Mouse (Mus musculus): ENCODE results near the gene Tcf20. TPM values are rescaled to one million over a fixed set of nuclear protein-coding genes. Genes with fewer than 3 reads are reported as not detected.

Gene Tcf20
- total RNA-seq (2021): 10 to 100 TPM; 24.8 to 27.8 TPM
- long read RNA-seq, experiment 1, partial matches to known transcripts: 5 of 5 reads
- long read RNA-seq, experiment 1, other reads (novel, unspliced or antisense): 0 of 5 reads
- long read RNA-seq, experiment 2, partial matches to known transcripts: 1 of 4 reads
- long read RNA-seq, experiment 2, other reads (novel, unspliced or antisense): 3 of 4 reads

DNA sequence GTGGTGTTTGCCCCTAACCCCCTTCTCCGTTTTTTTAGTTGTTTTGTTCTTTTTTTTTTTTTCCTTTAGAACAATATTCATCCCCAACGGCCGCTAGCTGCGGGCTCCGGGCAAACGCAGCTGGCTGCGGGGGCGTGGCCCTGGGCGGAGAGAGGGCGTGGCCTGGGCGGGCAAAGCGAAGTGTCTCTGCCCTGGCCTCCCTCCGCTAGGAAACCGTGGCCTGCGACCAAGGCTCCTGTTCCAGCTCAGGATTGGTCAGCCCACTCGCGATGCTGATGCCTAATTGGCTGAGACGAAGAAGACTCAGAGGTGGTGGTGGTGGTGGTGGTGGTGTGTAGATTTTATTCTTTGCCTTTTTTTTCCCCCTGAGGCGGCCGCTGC, at the start of gene Tcf20:
TSS of gene Tcf20 (minus strand) at position 141 of the 381 bp plus-strand sequence.
- intact Hi-C loops (cut with DNase I): no loop called here
- peak; percentile 89 to 94 for DNase-seq

DNA sequence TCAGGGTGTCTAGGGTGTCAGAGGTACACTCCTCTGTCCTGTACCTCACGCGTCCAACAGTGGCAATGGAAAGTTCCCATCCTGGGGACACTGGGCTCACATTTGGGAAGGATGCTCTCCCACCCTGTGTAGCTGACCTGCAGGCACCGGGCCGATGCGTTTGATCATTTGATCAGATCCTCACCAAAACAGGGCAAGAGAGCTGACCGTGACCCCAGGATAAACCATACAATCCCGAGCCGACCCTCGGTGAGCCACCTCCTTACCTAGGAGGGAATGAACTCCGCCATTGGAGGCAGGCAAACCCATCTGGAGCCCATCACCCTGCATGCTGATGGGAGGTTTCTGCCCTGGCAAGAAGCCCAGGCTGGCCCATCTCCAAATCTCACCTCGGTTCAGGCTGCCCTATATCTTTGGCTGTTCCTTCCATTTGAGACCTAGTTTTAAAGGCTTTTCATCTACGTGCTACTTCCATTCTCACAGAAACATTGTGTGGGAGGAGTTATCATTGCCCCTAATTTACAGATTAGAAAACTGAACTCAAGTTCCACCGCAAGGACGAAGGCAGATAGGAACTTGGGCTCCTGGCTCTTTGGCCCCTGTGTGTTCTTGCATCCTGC, 49.3 kb upstream of the Tcf20 start:
- intact Hi-C loops (cut with DNase I): loop anchor here (1.0 to 2.0 kb wide), 2 partner anchors 223 to 232 kb away; no protein-coding TSS in a partner anchor
- DNase-seq: no peak

DNA sequence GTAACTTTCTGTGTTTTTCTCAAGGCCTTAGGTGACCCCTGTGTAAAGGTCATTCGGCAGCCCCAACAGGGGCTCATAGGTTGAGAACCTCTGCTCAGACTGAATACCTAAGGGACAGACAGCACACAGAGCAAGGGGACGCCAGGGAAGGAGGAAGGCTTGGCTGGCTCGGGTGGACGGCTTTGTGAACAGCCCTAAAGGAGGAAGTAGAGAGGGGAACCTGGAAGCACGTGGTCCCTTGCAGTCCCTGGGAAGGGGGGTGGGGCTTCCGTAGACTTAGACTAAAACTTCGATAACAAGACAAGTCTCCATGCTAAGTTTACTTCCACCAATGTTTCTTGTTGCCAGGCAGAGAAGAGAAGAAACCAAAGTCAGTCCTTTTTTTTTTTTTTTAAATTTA, 48.4 kb upstream of the Tcf20 start:
- DNase-seq: no peak
- intact Hi-C loops (cut with DNase I): loop anchor here (2.0 kb wide), 1 partner anchor 231 kb away; no protein-coding TSS in a partner anchor

DNA sequence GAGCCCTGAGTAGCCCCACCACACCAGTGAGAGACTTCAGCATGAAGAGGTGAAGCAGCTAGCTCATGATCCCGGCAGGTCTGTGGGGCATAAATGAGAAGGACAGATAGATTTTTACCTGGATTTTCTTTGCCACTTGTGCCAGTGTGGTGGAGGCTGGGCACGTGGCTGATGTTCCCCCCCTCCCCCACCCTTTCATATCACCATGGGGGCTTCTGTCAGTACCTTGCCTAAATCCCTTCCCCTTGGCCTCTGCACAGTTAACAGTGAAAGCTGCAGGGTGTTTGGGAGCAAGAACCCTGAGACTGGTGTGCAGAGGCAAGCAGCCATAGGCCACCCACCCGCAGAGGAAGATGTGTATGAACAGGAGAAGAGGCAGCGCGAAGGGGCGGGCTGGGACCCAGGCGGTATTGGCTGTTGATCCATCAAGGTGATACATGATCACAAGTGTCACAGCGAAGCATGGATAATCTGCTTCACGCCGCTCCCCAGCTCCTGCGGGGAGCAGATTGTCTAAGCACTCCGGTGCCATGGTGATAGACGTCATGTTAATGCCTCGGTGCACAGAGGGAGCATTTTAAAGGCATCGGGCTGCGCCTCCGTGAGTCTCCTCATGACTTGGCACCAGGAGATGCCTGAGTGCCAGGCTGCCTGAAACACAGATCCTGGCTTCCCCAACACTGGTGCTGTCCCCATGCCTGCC, 46.8 kb upstream of the Tcf20 start:
- intact Hi-C loops (cut with DNase I): no loop called here
- no peak for DNase-seq

DNA sequence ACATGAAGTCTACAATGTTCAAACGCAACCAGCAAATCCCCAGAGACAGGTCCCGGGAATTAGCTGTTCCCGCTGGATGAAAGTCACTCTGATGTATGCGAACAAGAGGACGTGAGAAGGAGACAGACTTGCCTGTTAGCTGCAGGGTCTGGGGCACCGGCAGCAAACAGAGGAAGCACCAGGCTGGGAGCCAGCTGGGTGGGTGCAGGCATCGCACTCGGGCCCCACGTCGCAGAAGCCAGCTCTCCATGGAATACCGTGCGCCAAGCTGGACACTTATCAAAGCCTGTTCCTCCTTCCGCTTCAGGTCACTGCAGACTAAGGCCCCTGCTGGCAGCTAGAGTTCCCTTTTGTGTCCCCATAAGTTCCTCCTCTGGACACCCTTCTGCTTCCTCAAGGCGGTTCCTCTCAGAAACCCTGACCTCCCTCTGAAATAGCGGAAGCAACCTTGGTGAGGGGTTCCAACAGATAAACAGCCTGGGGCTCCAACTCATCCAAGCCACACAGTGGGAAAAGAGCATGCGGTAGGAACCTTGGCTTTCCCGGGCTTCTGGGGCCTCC, 45.4 kb upstream of the Tcf20 start, which contains the start of gene Nfam1:
TSS of gene Nfam1 (minus strand) at position 326 of the 561 bp plus-strand sequence.
- intact Hi-C loops (cut with DNase I): no loop called here
- DNase-seq: no peak

GRCm38 (mm10) chr15:83030884-83031283, 43.2 kb upstream of the Tcf20 start:
- intact Hi-C loops (cut with DNase I): no loop called here
- DNase-seq: no peak

DNA sequence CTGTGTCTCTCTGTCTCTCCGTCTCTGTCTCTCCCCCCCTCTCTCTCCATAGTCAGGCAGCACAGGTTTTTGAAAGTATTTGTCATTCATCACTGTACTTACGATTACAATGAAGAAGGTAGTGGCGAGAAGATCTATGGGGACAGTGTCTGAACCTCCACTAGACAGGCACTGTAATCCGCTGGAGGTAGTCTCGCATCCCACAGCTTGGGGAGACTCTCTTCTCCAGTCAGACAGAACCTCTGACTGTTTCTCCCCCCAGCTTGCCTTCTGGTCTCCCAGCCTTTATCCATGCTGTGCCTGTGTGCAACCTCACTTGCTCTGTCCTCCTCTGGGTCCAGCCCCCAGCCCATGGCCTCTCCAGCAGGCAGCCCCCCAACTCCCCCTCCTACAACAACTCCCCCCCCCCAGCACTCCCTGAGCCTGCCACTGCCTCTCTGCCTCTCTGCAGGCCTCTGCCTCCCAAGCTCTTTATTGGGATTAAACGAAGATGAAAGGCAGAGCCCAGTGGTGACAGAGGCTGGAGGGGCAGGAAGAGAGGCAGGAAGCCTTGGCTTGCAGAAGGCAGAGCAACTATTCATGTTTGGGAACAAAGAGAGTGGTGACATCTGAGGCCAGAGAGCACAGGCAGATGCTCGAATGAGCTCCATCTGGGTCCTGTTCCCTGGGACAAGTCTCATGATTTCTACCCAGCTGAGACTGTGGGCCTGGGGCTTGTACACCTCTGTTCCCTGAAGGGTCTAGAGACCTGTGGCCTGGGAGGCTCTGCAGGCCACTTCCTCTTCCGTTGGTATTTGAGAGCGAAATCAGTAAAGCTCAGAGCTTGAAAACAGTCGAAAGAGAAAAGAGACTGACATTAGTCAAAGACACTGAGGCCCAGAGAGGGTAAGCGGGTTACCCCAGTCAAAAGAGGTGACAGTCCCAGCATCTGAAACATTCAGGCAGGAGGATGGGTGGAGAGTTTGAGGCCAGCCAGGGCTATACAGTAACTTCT, 42.4 kb upstream of the Tcf20 start:
- DNase-seq: no peak

GRCm38 (mm10) chr15:83026129-83026528, 38.5 kb upstream of the Tcf20 start:
- intact Hi-C loops (cut with DNase I): no loop called here
- DNase-seq: no peak

More for the DNA sequence above, 42.4 kb upstream of the Tcf20 start:
- intact Hi-C loops (cut with DNase I): no loop called here

DNA sequence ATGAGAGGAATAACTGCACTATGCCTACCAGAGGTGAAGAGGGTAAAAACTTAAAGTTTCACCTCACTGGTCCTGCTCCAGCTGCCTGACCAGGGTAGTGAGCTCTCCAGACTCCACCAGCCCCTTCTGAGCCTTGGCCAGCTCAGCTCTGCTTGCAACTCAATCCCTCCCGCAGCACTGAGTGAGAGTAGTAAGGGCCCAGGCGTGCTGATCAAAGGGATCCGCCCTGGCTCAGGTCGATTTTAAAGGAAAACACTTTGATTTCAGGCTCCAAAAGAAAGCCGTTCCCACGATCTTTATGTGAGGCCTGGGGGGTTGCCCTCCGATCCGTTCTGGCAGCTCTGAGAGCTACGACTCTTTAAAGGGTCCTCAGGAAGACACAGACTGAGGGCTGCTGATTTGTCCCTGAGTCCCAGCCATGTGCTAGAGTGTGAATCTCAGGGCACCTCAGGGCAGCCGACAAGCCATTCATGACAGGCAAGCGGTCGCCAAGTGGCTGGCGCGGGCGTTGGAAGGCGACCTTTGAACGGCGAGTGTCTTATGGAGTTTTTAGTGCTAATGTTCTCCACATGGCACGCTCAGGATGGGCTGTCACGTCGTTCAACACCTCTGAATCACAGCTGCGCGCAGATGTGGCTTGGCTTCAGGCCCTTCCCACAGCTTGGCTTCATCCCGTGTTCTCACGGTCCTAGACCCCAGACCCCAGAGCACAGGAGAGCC, 37.5 kb upstream of the Tcf20 start:
- no peak for DNase-seq
- intact Hi-C loops (cut with DNase I): no loop called here

DNA sequence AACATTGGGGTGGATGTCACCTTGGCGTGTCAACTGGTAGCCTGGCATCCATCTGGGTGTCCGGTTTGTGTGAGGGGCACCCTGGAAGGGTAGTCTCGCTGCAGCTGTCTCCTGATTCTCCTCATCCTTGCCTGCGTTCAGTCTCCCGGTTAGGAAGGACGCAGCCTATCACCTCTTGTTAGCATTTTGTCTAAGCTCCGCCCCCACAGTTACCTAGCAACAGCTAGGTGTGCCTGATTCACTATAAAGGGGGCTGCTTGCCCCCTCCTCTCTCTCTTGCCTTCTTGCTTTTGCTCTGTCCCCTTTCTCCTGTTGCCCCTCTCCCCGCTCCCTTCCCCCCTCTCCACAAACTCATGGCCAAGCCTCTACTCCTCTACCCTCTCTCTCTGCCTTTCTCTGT, 35.3 kb upstream of the Tcf20 start:
- intact Hi-C loops (cut with DNase I): no loop called here
- DNase-seq: no peak

DNA sequence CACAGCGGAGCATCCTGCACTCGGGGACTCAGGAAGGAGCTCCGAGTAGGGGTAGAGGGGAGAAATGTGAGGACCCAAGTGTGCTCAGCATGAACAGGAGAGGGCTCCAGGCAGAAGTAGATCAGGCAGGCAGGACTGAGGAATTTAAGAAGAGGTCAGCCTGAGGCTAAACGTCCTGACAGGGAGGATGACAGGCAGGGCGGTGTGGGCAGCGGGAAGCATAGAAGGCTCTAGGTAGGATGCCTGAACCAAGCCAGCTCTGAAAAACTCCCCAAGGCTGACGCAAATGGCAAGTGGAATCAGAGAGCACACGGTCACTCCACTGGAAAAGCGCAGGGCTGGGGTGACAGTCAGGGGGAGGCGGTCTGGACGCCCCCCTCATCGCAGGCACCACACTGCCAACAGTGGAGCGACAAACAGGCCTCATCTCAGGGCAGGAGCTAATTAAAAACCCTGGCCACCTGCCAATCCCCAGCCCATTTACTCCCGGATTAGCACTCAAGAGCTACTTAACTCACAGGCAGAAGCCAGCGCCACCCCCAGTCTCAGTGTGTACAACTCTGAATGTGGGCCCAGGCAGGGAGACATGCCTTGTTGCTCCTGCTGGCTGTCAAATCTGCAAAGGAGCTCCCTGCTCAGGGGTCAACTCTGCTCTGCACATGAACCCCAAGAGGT, 23.5 kb upstream of the Tcf20 start:
- intact Hi-C loops (cut with DNase I): no loop called here
- no peak for DNase-seq

- DNase-seq: no peak
- intact Hi-C loops (cut with DNase I): no loop called here
Measured at GRCm38 (mm10) chr15:83010423-83010822, 22.8 kb upstream of the Tcf20 start.

DNA sequence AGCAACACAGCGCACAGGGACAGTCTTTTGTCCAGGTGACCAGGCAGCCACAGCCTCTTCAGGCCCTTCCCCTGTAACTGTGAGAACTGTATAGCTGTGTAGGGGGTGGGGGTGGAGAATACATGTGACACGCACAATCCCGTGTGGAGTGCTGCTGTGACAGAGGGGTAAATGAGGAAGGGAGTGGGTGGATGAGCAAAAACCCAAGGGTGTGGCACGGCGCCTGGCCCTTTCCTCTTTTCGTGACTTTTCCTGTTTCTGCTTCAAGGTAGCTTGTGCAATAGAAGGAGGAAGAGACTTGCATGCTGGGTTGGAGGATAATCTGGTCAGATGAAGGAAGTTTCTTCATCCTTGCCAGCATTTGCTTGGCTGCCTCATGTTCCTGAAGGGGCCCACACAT, 21.9 kb upstream of the Tcf20 start:
- DNase-seq: no peak
- intact Hi-C loops (cut with DNase I): no loop called here

- intact Hi-C loops (cut with DNase I): no loop called here
- no peak for DNase-seq
Measured at GRCm38 (mm10) chr15:83008761-83009423, 21.2 kb upstream of the Tcf20 start.

DNA sequence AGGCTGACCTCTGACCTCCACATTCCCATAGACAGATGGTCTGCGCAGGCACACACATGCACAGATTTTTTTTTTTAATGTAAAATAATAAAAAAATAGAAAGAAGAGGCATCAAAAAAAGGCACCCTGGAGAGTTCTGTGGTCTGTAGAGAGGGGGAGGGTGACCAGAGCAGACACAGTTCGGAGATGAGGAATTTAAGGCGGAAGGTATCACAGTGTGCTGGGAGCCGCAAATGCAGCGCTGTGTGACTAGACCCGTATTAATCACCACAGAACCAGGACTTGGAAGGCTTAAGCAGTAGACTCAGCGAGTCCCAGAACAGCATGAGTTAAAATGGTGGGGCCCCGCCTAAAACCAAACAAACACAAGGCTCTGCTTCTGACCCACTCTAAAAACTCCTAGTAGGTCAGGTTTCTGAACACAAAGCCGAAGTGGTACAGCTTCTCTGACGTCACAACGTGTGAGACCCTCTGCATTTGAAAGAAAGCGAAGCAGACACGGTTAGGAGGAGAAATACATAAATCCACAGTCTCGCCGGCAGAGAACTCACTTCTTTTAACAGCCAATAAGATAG, 19.8 kb upstream of the Tcf20 start:
- intact Hi-C loops (cut with DNase I): no loop called here
- DNase-seq: no peak

DNA sequence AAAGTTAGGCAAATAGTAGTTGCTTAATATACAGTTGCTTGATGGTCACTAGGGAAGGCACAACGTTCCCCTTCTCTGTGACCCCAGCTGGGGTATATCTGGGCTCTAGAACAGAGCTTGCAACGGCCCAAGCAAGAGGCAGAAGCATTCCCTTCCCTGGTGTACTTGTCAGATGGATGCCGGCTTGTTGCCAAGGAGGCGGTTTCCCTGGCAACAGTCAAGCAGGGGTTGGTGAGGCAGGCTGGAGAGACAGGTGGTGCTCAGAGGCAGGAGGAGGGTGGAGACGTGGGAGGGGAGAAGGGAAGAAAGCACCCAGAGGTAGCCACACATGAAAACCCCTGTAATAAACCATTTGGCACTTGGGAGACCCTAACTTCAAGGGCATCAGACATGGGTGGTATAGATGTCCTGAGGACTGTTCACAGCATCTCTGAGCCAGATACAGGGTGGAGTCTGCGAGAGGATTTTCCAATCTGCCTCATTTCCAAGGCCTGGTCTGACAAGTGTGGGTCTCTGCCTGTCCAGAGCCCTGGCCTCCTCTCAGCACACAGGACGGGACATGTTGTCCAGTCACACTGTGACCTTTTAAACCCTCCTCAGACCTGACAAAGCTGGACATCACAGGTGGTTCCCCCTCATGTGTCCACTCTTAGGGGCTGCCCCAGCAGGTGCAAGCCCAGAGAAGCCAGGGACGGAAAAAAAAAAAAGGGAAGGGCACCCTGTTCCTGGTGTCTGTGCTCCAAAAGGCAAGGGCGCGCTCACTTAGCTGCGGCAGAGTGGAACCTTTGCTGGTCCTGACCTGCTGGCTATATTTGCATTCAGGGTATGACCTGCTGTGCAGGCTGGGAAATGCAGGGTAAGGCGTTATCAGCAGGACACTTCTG, 15.2 kb upstream of the Tcf20 start:
- DNase-seq: no peak

DNA sequence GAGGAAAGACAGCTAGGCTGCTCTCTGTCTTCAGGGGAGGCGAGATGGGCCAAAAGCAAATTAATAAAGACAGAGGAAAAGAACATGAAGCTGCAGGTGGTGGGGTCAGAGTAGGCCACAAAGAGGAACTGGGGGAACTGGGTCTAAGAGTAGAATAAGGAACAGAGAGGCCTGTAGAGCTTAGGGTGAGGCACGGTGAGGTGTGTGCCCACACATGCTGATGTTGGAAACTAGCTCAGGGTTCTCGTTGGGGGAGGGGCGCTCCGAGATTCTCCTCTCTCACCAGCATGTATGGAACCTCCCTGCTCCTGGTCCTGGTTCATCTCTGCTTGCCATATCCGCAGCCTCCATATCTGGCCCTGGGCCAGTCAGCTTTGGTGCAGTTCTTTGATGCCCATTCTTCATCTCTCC, 11.1 kb upstream of the Tcf20 start:
- DNase-seq: no peak
- intact Hi-C loops (cut with DNase I): no loop called here

More for the DNA sequence above, 15.2 kb upstream of the Tcf20 start:
- intact Hi-C loops (cut with DNase I): no loop called here

All from gastrocnemius, postnatal 36 days (tissue).